Mouse (Mus musculus) MEL-GATA-1-ER (cell line): ENCODE measurements around the gene Ip6k3.

Source experiments
- DNase-seq: peaks from one replicate; pipeline ENCODE4 v3.0.0-alpha.2; 2012; ENCODE audit warnings: low read depth; ENCODE audit errors: extremely low read depth

Gene Ip6k3

DNA sequence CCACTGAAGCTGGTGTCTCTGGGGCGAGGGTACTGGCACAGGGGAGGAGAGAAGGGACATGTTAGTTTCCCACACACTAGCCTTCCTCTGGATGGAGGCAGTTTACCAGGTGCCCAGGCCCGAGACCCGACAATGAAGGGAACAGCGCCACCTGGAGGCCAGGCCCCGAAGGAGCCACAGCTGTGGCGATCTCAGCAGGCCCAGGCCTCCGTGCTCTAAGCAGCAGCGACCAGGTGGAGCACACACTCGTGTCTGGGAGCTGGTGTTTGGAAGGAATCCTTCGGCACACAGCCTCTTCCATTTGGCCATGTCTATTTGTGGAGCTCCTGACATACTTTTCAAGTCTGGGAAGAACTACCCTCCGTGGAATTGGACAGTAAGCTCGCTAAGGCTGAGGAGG lies 42.4 kb downstream of the Ip6k3 start:
- DNase-seq, result peak; percentile 23

DNA sequence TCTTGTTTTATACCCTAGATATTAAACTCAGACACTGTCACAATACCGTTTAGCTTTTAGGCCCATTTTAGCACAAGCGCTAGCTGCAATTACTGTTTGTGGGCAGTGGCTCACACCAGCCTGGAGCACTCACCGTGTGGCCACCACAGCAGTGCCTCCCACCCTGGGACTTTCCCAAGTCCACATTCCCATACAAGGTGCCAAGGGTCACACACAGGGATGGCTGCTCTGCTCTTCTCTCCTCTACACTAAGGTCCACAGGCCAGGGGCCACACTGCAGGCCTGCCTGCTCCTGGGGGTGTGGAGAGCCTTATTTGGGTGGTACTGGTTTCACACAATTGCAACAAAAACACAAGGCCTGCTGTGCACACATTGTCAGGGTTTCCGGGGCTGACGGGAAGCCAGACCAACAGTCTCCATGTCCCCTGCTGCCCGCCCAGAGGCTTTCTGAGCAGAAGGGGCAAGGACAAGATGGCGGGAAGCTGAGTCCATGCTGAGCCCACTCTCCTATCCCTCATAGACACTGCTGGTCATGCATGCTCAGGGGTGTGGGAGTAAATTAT lies 43.7 kb downstream of the Ip6k3 start:
- DNase-seq, result no peak

DNA sequence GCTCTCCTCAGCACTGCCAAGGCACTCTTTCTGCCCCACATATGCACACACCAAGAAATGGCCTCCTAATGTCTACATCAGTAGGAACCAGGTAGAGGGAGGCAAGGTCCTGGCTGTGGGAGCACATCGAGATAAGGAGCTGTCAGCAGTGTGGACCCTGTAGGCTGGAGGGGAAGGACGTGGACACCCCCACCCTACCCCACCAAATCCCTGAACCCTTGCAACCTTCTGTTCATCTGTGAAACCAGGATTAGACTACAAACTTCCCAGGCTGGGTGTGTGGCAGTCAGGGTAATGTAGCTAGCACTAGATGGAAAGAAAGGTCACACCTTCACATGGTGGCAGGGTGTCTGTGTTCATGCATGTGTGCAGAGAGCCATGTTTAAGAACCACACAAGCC lies 44.5 kb downstream of the Ip6k3 start:
- DNase-seq, result no peak

DNA sequence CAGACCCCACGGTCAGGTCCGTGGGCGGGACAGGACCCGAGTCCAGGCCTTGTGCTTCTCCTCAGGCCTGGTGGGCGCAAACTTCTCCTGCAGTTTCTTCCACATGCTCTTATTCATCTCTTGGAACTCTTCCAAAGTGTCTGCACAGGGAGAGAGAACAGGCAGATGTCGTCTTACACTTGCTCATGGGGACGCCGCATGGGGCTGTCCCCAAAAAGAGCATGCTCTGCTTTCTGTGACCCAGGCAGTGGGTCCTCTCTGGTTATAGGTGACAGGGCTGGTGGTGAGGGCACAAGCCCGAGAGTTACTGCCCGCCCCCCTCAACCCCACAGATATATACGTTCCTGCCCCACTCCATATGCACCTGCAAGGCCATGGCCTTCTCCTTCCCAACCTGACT lies 44.9 kb downstream of the Ip6k3 start:
- no peak for DNase-seq

DNA sequence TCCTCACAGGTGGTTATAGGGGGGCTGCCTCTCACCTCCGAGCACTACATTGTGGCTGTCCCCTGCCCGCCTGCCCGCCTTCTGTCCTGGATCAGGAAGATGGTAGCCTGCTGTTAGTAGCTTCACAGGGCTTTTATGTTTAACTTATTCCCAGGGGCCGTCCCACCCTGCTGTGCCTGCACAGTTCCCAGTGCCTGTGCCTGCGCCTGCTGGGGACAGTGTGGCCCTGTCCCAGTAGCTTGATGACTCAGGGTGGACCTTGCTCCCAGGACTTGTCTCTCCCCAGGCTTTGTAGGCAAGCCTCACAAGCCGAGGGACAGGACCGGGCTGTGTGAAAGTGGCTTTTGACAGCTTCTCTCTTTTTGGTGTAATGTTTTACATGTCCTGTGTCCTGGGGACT lies 45.8 kb downstream of the Ip6k3 start:
- DNase-seq, result no peak

DNA sequence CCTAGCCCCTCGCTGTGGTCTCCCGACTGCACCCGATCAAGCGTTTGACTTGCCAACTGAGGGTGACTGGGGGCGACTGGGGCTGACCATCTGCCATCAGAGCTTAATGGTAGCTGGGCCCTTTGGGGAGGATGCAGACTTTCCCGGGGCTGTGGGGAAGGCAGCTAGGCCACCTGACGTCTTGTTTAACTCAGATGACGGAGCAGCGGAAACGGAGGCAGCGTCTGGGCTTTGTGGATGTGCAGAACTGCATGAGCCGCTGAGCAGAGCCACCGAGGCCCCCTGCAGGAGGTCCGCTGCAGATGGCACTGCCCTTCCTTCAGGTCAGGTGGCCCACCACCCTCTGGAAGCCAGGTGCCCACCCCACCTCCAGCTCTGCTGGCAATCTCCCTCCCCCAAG lies 46.3 kb downstream of the Ip6k3 start:
- no peak for DNase-seq

DNA sequence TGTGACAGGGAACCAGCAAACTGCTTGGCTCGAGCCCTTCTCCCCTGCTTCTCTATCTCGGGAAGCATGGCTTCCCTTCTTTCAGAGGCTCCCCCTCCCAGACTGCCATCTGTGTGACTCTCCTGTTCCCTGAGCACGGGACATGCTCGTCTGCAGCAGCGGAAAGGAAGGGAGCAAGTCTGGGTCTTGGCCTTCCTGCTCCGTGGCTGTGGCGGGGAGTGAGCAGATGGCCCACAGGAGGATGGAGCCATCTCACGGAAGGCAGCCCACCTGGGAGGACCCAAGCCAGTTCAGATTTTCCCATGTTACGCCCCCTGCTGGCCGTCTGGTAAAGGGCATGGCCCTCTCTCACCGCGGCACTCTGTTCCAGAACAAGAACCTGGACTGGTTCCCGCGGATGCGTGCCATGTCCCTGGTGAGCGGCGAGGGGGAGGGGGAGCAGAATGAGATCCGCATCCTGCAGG lies 47.0 kb downstream of the Ip6k3 start:
- DNase-seq, result no peak

DNA sequence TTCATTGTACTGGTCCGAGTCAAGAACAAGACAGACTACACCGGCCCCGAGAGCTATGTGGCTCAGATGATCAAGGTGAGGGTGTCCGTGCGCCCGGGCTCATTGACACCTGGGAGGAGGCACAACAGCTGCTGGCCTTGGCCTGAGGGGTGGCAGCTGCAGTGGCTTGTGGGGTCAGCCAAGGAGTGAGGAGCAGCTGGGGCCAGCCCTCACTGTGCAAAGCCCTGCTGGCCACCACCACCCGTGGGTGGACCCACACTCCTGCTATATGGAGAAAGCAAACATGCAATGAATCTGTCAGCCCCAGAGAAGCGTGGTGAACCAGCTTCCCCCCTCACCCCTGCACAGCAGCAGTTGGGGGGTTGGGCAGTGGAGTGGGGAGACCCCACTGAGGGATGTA lies 47.6 kb downstream of the Ip6k3 start:
- no peak for DNase-seq

DNA sequence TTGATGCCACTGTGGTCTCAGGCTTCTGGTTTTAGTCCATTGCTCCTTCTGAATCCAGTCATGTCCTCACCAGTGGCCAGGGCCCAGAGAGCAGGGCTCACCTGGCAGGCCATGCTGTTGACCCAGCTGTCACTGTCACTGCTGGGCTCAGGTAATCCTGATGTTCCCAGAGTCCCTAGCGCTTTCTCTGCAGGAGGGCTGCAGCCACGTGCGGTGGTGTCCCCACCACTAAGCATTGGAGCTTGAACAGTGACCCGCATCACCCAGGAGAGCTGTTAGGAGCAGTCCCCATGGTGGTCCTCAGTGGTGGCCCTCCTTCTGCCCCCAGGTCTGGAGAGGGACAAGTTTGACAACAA lies 48.1 kb downstream of the Ip6k3 start:
- DNase-seq, result no peak

DNA sequence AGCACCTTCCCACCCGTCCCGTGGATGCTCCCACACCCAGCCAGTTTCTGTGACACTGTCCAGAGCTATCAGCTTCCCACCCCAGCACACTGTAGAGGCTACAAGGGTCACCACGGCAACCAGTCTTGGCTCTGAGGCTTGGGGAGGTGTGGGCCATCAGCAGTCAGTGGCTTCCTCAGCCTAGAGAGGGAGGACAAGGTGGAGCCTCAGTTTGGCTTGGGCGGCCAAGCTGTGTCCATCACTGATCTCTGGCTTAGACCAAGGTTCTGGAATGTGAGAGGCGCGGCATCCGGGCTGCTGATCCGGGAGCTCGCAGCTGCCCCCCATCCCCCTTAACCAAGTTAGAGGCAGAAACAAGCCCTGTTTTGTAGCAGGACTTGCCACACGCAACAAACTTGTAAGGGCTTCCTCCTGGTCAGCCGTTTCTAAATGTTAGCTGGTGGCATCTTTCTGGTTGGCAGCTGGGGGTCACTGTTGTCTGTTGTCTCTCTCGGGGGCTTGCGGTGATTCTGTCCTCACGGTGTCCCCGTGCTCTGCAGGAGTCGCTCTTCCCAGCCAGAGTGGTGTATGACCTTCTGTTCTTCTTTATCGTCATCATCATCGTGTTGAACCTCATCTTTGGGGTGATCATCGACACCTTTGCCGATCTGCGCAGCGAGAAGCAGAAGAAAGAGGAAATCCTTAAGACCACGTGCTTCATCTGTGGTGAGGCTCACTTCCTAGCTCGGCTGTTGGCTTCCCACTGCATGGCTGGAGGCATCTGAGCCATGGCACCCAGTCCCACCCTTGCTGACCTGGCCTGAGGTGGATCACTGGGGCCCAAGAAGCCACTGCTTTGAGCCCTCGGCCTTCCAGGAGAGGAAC lies 48.7 kb downstream of the Ip6k3 start:
- no peak for DNase-seq

DNA sequence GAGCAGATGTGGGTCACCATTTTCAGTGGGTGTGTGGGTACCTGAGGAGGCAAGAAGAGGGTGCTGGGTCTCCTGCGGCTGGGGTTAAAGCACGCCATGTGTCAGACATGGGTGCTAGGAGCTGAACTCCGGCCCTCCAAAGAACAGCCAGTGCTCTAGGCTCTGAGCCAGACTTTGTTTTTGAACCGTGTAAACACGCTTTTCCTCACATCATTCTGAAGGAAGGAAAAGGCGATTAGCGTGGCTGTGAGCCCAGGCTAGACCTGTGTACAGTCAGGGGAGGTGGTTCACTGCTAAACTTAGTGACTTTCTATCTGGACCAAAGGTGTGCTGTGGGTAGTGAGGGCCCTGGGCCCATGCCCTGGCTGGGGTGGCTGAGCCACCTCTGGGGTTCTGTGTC lies 57.5 kb downstream of the Ip6k3 start:
- DNase-seq, result no peak

DNA sequence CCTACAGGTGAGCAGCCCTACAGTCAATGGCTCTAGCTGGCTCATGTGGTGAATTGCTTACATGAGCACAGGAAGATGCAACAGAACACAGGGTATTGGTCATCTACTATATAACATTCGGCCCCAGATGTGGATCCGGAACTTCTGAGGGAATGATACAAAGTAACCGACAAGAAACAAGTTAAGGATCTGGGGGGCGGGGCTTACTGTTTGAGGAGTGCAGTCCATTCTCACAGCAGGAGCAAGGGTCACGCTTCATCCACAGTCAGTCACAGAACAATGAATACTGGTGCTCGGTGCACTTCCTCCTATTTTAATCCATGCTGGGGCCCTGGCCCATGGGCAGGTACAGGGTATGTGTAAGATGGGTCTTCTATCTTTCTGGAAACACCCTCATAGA lies 59.7 kb downstream of the Ip6k3 start:
- DNase-seq, result no peak

DNA sequence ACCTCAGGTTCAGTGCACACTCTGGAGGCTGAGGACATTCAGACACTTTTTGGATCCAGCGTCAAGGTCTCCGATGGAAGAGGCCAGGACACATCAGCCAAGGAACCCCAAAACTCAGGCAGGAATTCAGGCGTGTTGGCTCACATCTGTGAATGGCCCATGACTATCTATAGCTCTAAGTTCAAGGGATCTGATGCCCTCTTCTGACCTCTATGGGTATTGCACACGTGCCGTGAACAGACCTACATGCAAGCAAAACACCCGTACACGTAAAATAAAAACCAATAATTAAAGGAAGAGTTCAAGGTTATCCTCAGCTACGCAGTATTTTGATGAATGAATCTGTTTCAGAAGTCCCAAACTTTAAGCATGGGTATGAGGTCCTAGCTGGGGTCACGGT lies 60.9 kb downstream of the Ip6k3 start:
- DNase-seq, result no peak

DNA sequence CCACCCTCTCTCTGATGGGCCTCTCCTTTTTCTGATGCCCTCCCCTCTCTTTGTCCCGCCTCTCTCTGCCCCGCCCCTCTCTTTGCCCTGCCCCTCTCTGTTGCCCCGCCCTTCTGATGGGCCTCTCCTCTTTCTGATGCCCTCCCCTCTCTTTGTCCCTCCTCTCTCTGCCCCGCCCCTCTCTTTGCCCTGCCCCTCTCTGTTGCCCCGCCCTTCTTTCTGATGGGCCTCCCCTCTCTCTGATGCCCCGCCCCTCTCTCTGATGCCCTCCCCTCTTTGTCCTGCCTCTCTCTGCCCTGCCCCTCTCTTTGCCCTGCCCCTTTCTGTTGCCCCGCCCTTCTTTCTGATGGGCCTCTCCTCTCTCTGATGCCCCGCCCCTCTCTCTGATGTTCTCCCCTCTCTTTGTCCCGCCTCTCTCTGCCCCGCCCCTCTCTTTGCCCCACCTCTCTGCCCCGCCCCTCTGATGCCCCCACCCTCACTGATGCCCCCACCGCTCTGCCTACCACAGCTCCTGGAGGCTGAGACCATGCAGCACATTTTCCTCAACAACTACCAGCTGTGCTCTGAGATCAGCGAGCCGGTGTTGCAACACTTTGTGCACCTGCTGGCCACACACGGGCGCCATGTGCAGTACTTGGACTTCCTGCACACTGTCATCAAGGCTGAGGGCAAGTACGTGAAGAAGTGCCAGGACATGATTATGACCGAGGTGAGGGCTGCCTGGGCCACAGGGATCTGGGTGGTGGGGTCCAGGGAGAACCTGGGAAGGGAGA lies 61.7 kb downstream of the Ip6k3 start:
- no peak for DNase-seq

DNA sequence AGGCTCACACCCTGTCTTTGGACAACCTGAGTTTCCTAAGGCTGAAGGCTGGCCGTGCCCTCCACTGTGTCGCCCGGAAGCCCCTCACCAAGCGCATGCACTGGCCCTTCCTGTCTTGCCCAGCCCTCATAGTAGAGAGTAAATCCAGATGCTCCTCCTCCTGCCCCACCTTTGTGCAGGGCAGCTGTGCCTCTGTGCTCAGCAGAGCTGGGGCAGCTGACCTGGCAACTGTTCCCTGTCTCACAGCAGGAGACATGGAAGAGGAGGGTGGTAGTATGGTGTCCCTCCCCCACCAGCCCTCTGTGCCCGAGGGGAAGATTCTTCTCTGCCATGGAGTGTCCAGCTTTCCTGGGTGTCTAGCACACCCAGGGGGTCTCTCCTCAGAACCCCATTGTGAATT lies 65.9 kb downstream of the Ip6k3 start:
- no peak for DNase-seq

DNA sequence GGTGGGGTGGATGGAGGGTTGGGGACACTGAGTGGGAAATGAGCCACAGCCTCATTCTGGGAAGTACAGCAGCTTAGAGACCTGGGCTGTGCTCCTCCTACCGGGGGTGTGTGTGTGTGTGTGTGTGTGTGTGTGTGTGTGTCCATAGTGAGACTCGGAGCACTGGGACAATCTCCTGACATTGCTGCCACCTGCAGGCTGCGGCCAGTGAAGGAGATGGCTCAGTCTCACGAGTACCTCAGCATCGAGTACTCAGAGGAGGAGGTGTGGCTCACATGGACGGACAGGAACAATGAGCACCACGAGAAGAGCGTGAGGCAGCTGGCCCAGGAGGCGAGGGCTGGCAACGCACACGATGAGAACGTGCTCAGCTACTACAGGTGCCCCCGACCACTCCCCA lies 71.9 kb downstream of the Ip6k3 start:
- DNase-seq, result no peak
